Mouse (Mus musculus): ENCODE results near the gene Ogdhl. TPM values are rescaled to one million over a fixed set of nuclear protein-coding genes. Genes with fewer than 3 reads are reported as not detected.
A peak's percentile ranks its signal among the peaks of the same experiment; 100 is the strongest.
"Not testable (repeated sequence)": the region's sequence is repeated elsewhere in the genome, so short reads cannot be mapped to it uniquely, and the experiment has no call there.

The Ogdhl gene
- polyA plus RNA-seq (2012; rRNA removed), result 66.1 and 68.5 TPM in 2 replicates

- peak; percentile 42 to 85 for DNase-seq (ENCODE audit: extremely low spot score in 1 of 2, low spot score in 1 of 2)
Observed at GRCm38 (mm10) chr14:32321732-32322685, at the start of gene Ogdhl. Gene Ogdhl, plus strand, starts transcription at chr14:32322019.

- DNase-seq (ENCODE audit: extremely low spot score in 1 of 2, low spot score in 1 of 2), result peak; percentile 59 to 66
Observed at GRCm38 (mm10) chr14:32301622-32302021, 20.2 kb upstream of the Ogdhl start.

- DNase-seq (ENCODE audit: extremely low spot score in 1 of 2, low spot score in 1 of 2), result no peak
Observed at GRCm38 (mm10) chr14:32302423-32302822, 19.4 kb upstream of the Ogdhl start.

- no peak for DNase-seq (ENCODE audit: extremely low spot score in 1 of 2, low spot score in 1 of 2)
Observed at GRCm38 (mm10) chr14:32304921-32305320, 16.9 kb upstream of the Ogdhl start.

- peak; percentile 35 to 86 for DNase-seq (ENCODE audit: extremely low spot score in 1 of 2, low spot score in 1 of 2)
Observed at GRCm38 (mm10) chr14:32309876-32310275, 11.9 kb upstream of the Ogdhl start.

- no peak for DNase-seq (ENCODE audit: extremely low spot score in 1 of 2, low spot score in 1 of 2)
Observed at GRCm38 (mm10) chr14:32311381-32312035, 10.3 kb upstream of the Ogdhl start.

- no peak for DNase-seq (ENCODE audit: extremely low spot score in 1 of 2, low spot score in 1 of 2)
Observed at GRCm38 (mm10) chr14:32317822-32318221, 4.0 kb upstream of the Ogdhl start.

- DNase-seq (ENCODE audit: extremely low spot score in 1 of 2, low spot score in 1 of 2), result no peak
Observed at GRCm38 (mm10) chr14:32323221-32323620, 1.4 kb downstream of the Ogdhl start.

GRCm38 (mm10) chr14:32327366-32327765 is 5.5 kb downstream of the Ogdhl start:
- DNase-seq (ENCODE audit: extremely low spot score in 1 of 2, low spot score in 1 of 2), result no peak

GRCm38 (mm10) chr14:32332515-32333445 is 11.0 kb downstream of the Ogdhl start:
- no peak for DNase-seq (ENCODE audit: extremely low spot score in 1 of 2, low spot score in 1 of 2)

GRCm38 (mm10) chr14:32336021-32336420 is 14.2 kb downstream of the Ogdhl start:
- no peak for DNase-seq (ENCODE audit: extremely low spot score in 1 of 2, low spot score in 1 of 2)

GRCm38 (mm10) chr14:32336547-32336946 is 14.7 kb downstream of the Ogdhl start:
- DNase-seq (ENCODE audit: extremely low spot score in 1 of 2, low spot score in 1 of 2), result no peak

- DNase-seq (ENCODE audit: extremely low spot score in 1 of 2, low spot score in 1 of 2), result no peak
Observed at GRCm38 (mm10) chr14:32341823-32342222, 20.0 kb downstream of the Ogdhl start.

GRCm38 (mm10) chr14:32344176-32344575 is 22.4 kb downstream of the Ogdhl start:
- DNase-seq (ENCODE audit: extremely low spot score in 1 of 2, low spot score in 1 of 2), result no peak

GRCm38 (mm10) chr14:32344694-32345093 is 22.9 kb downstream of the Ogdhl start:
- no peak for DNase-seq (ENCODE audit: extremely low spot score in 1 of 2, low spot score in 1 of 2)

GRCm38 (mm10) chr14:32347307-32347706 is 25.5 kb downstream of the Ogdhl start:
- no peak for DNase-seq (ENCODE audit: extremely low spot score in 1 of 2, low spot score in 1 of 2)

- DNase-seq (ENCODE audit: extremely low spot score in 1 of 2, low spot score in 1 of 2), result not testable (repeated sequence)
Observed at GRCm38 (mm10) chr14:32351181-32351920, 29.5 kb downstream of the Ogdhl start.

GRCm38 (mm10) chr14:32364359-32364758 is 42.5 kb downstream of the Ogdhl start:
- no peak for DNase-seq (ENCODE audit: extremely low spot score in 1 of 2, low spot score in 1 of 2)

- DNase-seq (ENCODE audit: extremely low spot score in 1 of 2, low spot score in 1 of 2), result no peak
Observed at GRCm38 (mm10) chr14:32369756-32370155, 47.9 kb downstream of the Ogdhl start.

GRCm38 (mm10) chr14:32372510-32372909 is 50.7 kb downstream of the Ogdhl start:
- no peak for DNase-seq (ENCODE audit: extremely low spot score in 1 of 2, low spot score in 1 of 2)

Measured in frontal cortex, adult 2 months (tissue).